Mouse (Mus musculus) heart, postnatal 4 days (tissue): ENCODE data around the gene Igfbp5. TPM values are rescaled to one million over a fixed set of nuclear protein-coding genes. Genes with fewer than 3 reads are reported as not detected.

ENCODE experiments used
- DNase-seq: peaks from one replicate; pipeline ENCODE4 v3.0.0; 2021
- total RNA-seq, 2 experiments: library from RNA; stranded (reverse); gene quantifications; 2 replicates each; pipeline ENCODE4 v1.2.3; 2021

The Igfbp5 gene
- total RNA-seq, 2 experiments from 2014 or later: 190 to 236 TPM

GRCm38 (mm10) chr1:72868429-72869215 lies 6.1 kb downstream of the Igfbp5 start:
- no peak for DNase-seq

GRCm38 (mm10) chr1:72867346-72867745 lies 7.3 kb downstream of the Igfbp5 start:
- DNase-seq: no peak

- DNase-seq: no peak
These were observed 8.3 kb downstream of the Igfbp5 start for GRCm38 (mm10) chr1:72866417-72866816.

GRCm38 (mm10) chr1:72865900-72866299 lies 8.8 kb downstream of the Igfbp5 start:
- peak; percentile 85 for DNase-seq

- no peak for DNase-seq
These were observed 10.4 kb downstream of the Igfbp5 start for GRCm38 (mm10) chr1:72864272-72864671.

GRCm38 (mm10) chr1:72863692-72864091 lies 11.0 kb downstream of the Igfbp5 start:
- no peak for DNase-seq

- DNase-seq: no peak
These were observed 12.4 kb downstream of the Igfbp5 start for GRCm38 (mm10) chr1:72862248-72862647.

- DNase-seq: no peak
These were observed 13.0 kb downstream of the Igfbp5 start for GRCm38 (mm10) chr1:72861702-72862101.

GRCm38 (mm10) chr1:72860502-72860901 lies 14.2 kb downstream of the Igfbp5 start:
- no peak for DNase-seq

- no peak for DNase-seq
These were observed 14.7 kb downstream of the Igfbp5 start for GRCm38 (mm10) chr1:72859963-72860362.

- no peak for DNase-seq
These were observed 15.8 kb downstream of the Igfbp5 start for GRCm38 (mm10) chr1:72858874-72859273.

- DNase-seq: no peak
These were observed 16.4 kb downstream of the Igfbp5 start for GRCm38 (mm10) chr1:72858286-72858685.

GRCm38 (mm10) chr1:72857631-72858030 lies 17.1 kb downstream of the Igfbp5 start:
- no peak for DNase-seq

GRCm38 (mm10) chr1:72857142-72857541 lies 17.5 kb downstream of the Igfbp5 start:
- DNase-seq: no peak

- no peak for DNase-seq
These were observed 18.3 kb downstream of the Igfbp5 start for GRCm38 (mm10) chr1:72856209-72856909.

GRCm38 (mm10) chr1:72855729-72856128 lies 19.0 kb downstream of the Igfbp5 start:
- DNase-seq: no peak

GRCm38 (mm10) chr1:72854337-72855237 lies 20.1 kb downstream of the Igfbp5 start:
- peak; percentile 53 for DNase-seq

GRCm38 (mm10) chr1:72853759-72854158 lies 20.9 kb downstream of the Igfbp5 start:
- DNase-seq: no peak

- DNase-seq: no peak
These were observed 25.6 kb downstream of the Igfbp5 start for GRCm38 (mm10) chr1:72849037-72849436.

GRCm38 (mm10) chr1:72847849-72848380 lies 26.8 kb downstream of the Igfbp5 start:
- DNase-seq: no peak

GRCm38 (mm10) chr1:72844675-72845074 lies 30.0 kb downstream of the Igfbp5 start:
- DNase-seq: no peak

- DNase-seq: no peak
These were observed 31.8 kb downstream of the Igfbp5 start for GRCm38 (mm10) chr1:72842666-72843459.
